ENCODE assay signal across 9 mouse cellular contexts in genomic region chr3:89316833-89317232, GRCm38 (mm10). TPM values are rescaled to one million over a fixed set of nuclear protein-coding genes. Genes with fewer than 3 reads are reported as not detected.
A peak's percentile ranks its signal among the peaks of the same experiment; 100 is the strongest.
DNase-seq lines count a peak whose midpoint lies in the region; ATAC-seq and TF ChIP-seq lines count a peak whose summit lies in the region.
"Had no signal": no experiment of that assay in that cellular context is flagged by ENCODE, and none has a peak within 500 bp of the region (broad histone marks: within the 10 kb centered on the region; RNA-seq: fewer than 3 reads in every experiment).

No protein-coding gene starts in this region.

- H3K4me2 ChIP-seq in forebrain, postnatal 0 days (ENCODE audit: low read depth), result peak overlapping the region; percentile 40

- TF ChIP-seq RAD21 in MEL (IDR thresholded peaks at IDR 0.05; ENCODE audit: low read depth, low read length), result peak; percentile 98

- no peak overlapping the region for H3K9ac ChIP-seq in MEL (ENCODE audit: control insufficient read depth, low read depth, low read length, poor library complexity, severe bottlenecking)
- H3K9ac ChIP-seq in forebrain, postnatal 0 days, result no peak overlapping the region

- intact Hi-C loops in heart, postnatal 36 days (cut with DNase I), result loop anchor here (1.0 kb wide), 3 partner anchors 20 to 169 kb away; no protein-coding TSS in a partner anchor

- H3K79me2 ChIP-seq in MEL (ENCODE audit: control insufficient read depth, insufficient read depth, low read length, poor library complexity), result no peaks in the 10 kb centered on the region

- H3K9me3 ChIP-seq in MEL (replicated peaks; ENCODE audit: insufficient read depth, low read length), result no peaks in the 10 kb centered on the region
- H3K9me3 ChIP-seq in forebrain, postnatal 0 days (ENCODE audit: low read length), result no peaks in the 10 kb centered on the region

- peaks cover 24 to 25% of the 10 kb centered on the region in 2 experiments for H3K27me3 ChIP-seq in MEL (ENCODE audit: control insufficient read depth in 1 of 2, insufficient read depth in 2 of 2, low read length in 2 of 2)
- H3K27me3 ChIP-seq in forebrain, postnatal 0 days (ENCODE audit: insufficient read depth, low read length), result no peaks in the 10 kb centered on the region

- no peak for TF ChIP-seq EP300 in MEL (IDR thresholded peaks at IDR 0.05; ENCODE audit: low read depth in 1 of 2, low read length in 2 of 2)

- WGBS in forebrain, postnatal 0 days, result 0% methylated on average over 4 of the region's 4 CpGs
- 1% methylated on average over 4 of the region's 4 CpGs for WGBS in lung, adult 2 months
- WGBS in olfactory bulb, adult 2 months, result 0% methylated on average over 4 of the region's 4 CpGs

- H3K4me1 ChIP-seq in MEL (ENCODE audit: control insufficient read depth in 1 of 2, insufficient read depth in 2 of 2, low read length in 2 of 2), result peaks cover 0 to 1% of the 10 kb centered on the region in 2 experiments; a peak in 2 of 4 replicates
- peaks cover 13% of the 10 kb centered on the region for H3K4me1 ChIP-seq in forebrain, postnatal 0 days (ENCODE audit: insufficient read depth)
- H3K4me1 ChIP-seq in lung, adult 2 months (ENCODE audit: control insufficient read depth, insufficient read depth, low read length), result peaks cover 22% of the 10 kb centered on the region
- peaks cover 65% of the 10 kb centered on the region for H3K4me1 ChIP-seq in olfactory bulb, adult 2 months (ENCODE audit: control insufficient read depth, insufficient read depth, low read length)

- H3K4me3 ChIP-seq in MEL (ENCODE audit: control insufficient read depth in 1 of 2, insufficient read depth in 1 of 2, low read depth in 2 of 2, low read length in 2 of 2), result no peak overlapping the region
- H3K4me3 ChIP-seq in forebrain, postnatal 0 days (ENCODE audit: low read depth, low read length), result no peak overlapping the region
- H3K4me3 ChIP-seq in lung, adult 2 months (replicated peaks; ENCODE audit: extremely low read depth, low read depth, low read length), result no peak overlapping the region
- 0 out of 2 replicates have a peak overlapping the region, but pooled peaks have one; percentile 12 for H3K4me3 ChIP-seq in olfactory bulb, adult 2 months (ENCODE audit: insufficient read depth, low read depth, low read length)

- H3K36me3 ChIP-seq in MEL (ENCODE audit: control insufficient read depth in 1 of 2, insufficient read depth in 2 of 2, low read length in 2 of 2), result no peaks in the 10 kb centered on the region
- H3K36me3 ChIP-seq in forebrain, postnatal 0 days (ENCODE audit: insufficient read depth), result peaks cover 22% of the 10 kb centered on the region

- no peak overlapping the region for H3K27ac ChIP-seq in MEL (ENCODE audit: control insufficient read depth, low read depth, low read length)
- peak overlapping the region; percentile 62 for H3K27ac ChIP-seq in forebrain, postnatal 0 days (ENCODE audit: low read depth, low read length)
- peak overlapping the region; percentile 63 for H3K27ac ChIP-seq in olfactory bulb, adult 2 months (ENCODE audit: insufficient read depth, low read depth, low read length)
- H3K27ac ChIP-seq: macrophage had no signal

- ATAC-seq in forebrain, postnatal 0 days, result peak; percentile 40

- TF ChIP-seq POLR2A in MEL (IDR thresholded peaks at IDR 0.05; ENCODE audit: control insufficient read depth in 1 of 2, insufficient read depth in 1 of 2, low read depth in 1 of 2, low read length in 2 of 2, poor library complexity in 1 of 2), result no peak
- TF ChIP-seq POLR2A in lung, adult 2 months (IDR thresholded peaks at IDR 0.05; ENCODE audit: borderline replicate concordance, extremely low read depth, low read depth, low read length), result no peak
- no peak for TF ChIP-seq POLR2A in olfactory bulb, adult 2 months (IDR thresholded peaks at IDR 0.05; ENCODE audit: insufficient read depth, low read depth, low read length)

- DNase-seq in MEL (ENCODE audit: low read depth, low spot score), result peak; percentile 88
- peak; percentile 88 to 92 for DNase-seq in cerebellum, adult 18-20 months
- peak; percentile 90 for DNase-seq in forebrain, postnatal 0 days
- peak; percentile 85 to 88 for DNase-seq in heart, postnatal 36 days
- peak; percentile 91 for DNase-seq in layer of hippocampus, adult 11-12 months (ENCODE audit: low spot score)
- peak; percentile 81 for DNase-seq in lung, adult 2 months
- peak; percentile 82 for DNase-seq in testis, postnatal 14 days (ENCODE audit: low spot score)

- TF ChIP-seq CTCF in MEL (IDR thresholded peaks at IDR 0.05 in 2 of 3, conservative IDR thresholded peaks at IDR 0.05 in 1 of 3; ENCODE audit: control insufficient read depth in 1 of 3, insufficient read depth in 1 of 3, low read depth in 2 of 3, low read length in 3 of 3, poor library complexity in 1 of 3, severe bottlenecking in 1 of 3), result peak; percentile 97 to 99 (median 98); a peak in 5 of 6 replicates
- peak; percentile 97 for TF ChIP-seq CTCF in forebrain, postnatal 0 days (IDR thresholded peaks at IDR 0.05; ENCODE audit: low read depth)
- TF ChIP-seq CTCF in lung, adult 2 months (IDR thresholded peaks at IDR 0.05; ENCODE audit: insufficient read depth, low read length), result peak; percentile 96
- peak; percentile 77 for TF ChIP-seq CTCF in olfactory bulb, adult 2 months (IDR thresholded peaks at IDR 0.05; ENCODE audit: insufficient read depth, low read depth, low read length)

TF ChIP-seq in MEL, 35 proteins besides CTCF, POLR2A, EP300 and RAD21 (continues in another document):
- no peak for TF ChIP-seq E2F4 (IDR thresholded peaks at IDR 0.05; ENCODE audit: borderline replicate concordance, low read depth, low read length)
- TF ChIP-seq ZC3H11A (IDR thresholded peaks at IDR 0.05; ENCODE audit: low read depth, low read length), result peak; percentile 94
- peak; percentile 34; the same call in 1 of the 2 replicates for TF ChIP-seq ELF1 (IDR thresholded peaks at IDR 0.05; ENCODE audit: low read depth, low read length)
- peak; percentile 52; the same call in 1 of the 2 replicates for TF ChIP-seq MAZ (IDR thresholded peaks at IDR 0.05; ENCODE audit: low read depth, low read length)
- TF ChIP-seq MEF2A (IDR thresholded peaks at IDR 0.05; ENCODE audit: extremely low read depth, insufficient replicate concordance, low read depth, low read length, poor library complexity, severe bottlenecking), result no peak
- TF ChIP-seq JUND (IDR thresholded peaks at IDR 0.05; ENCODE audit: low read depth, low read length), result peak; percentile 46; the same call in 1 of the 2 replicates
- TF ChIP-seq SMC3 (IDR thresholded peaks at IDR 0.05; ENCODE audit: low read depth, low read length), result peak; percentile 97
- TF ChIP-seq SIN3A (IDR thresholded peaks at IDR 0.05; ENCODE audit: low read length), result peak; percentile 56; the same call in 1 of the 2 replicates

RNA-seq across cellular contexts. Expression of gene Efna3, which starts 5.9 kb away (rescaled TPM):
- total RNA-seq in MEL (2012; rRNA removed), result 0.54 and 0.78 TPM in 2 replicates
- 1 to 10 TPM in 1 of 2 experiments, not detected in 1; 1.2 TPM for polyA plus RNA-seq in MEL (2012; ENCODE audit: insufficient read depth in 1 of 2, insufficient read length in 2 of 2, low read depth in 1 of 2, low replicate concordance in 2 of 2, missing spikeins in 1 of 2)
- total RNA-seq in forebrain, postnatal 0 days (2014; rRNA removed), result 76.7 and 80.7 TPM in 2 replicates
- 68.9 and 73.8 TPM in 2 replicates for polyA plus RNA-seq in forebrain, postnatal 0 days (2015; fragmentation: Nextera tagmentation; extraction: Ambion mirVana)
- total RNA-seq in heart, postnatal 36 days (2021), result not detected
- 4.1 and 20.3 TPM in 2 replicates for polyA plus RNA-seq in lung, adult 2 months (2012; rRNA removed)
- not detected in 2 replicates for polyA plus RNA-seq in olfactory bulb, adult 2 months (2012; ENCODE audit: insufficient read depth, insufficient read length, low replicate concordance, missing spikeins)
- polyA plus RNA-seq: macrophage had no signal

RNA-seq across cellular contexts. Expression of gene Efna4, which starts 21.0 kb away (rescaled TPM):
- 1.4 and 1.9 TPM in 2 replicates for total RNA-seq in MEL (2012; rRNA removed)
- 1 to 10 TPM in 1 of 2 experiments, not detected in 1; 4.5 TPM for polyA plus RNA-seq in MEL (2012; ENCODE audit: insufficient read depth in 1 of 2, insufficient read length in 2 of 2, low read depth in 1 of 2, low replicate concordance in 2 of 2, missing spikeins in 1 of 2)
- 8.4 and 11.1 TPM in 2 replicates for total RNA-seq in forebrain, postnatal 0 days (2014; rRNA removed)
- polyA plus RNA-seq in forebrain, postnatal 0 days (2015; fragmentation: Nextera tagmentation; extraction: Ambion mirVana), result 7.8 and 8.1 TPM in 2 replicates
- total RNA-seq in heart, postnatal 36 days (2021), result under 1 TPM; 0.19 to 0.22 TPM
- 7.3 and 9.3 TPM in 2 replicates for polyA plus RNA-seq in lung, adult 2 months (2012; rRNA removed)
- not detected in 2 replicates for polyA plus RNA-seq in olfactory bulb, adult 2 months (2012; ENCODE audit: insufficient read depth, insufficient read length, low replicate concordance, missing spikeins)
- polyA plus RNA-seq: macrophage had no signal

RNA-seq across cellular contexts. Expression of gene Adam15, which starts 33.0 kb away (rescaled TPM):
- total RNA-seq in MEL (2012; rRNA removed), result 15.3 and 16.9 TPM in 2 replicates
- 10 to 100 TPM in 1 of 2 experiments, not detected in 1; 43.2 TPM for polyA plus RNA-seq in MEL (2012; ENCODE audit: insufficient read depth in 1 of 2, insufficient read length in 2 of 2, low read depth in 1 of 2, low replicate concordance in 2 of 2, missing spikeins in 1 of 2)
- total RNA-seq in forebrain, postnatal 0 days (2014; rRNA removed), result 47.9 and 53.3 TPM in 2 replicates
- 50.1 and 56.4 TPM in 2 replicates for polyA plus RNA-seq in forebrain, postnatal 0 days (2015; fragmentation: Nextera tagmentation; extraction: Ambion mirVana)
- total RNA-seq in heart, postnatal 36 days (2021), result 10 to 100 TPM; 56.5 to 62.6 TPM
- 190 and 225 TPM in 2 replicates for polyA plus RNA-seq in lung, adult 2 months (2012; rRNA removed)
- polyA plus RNA-seq in olfactory bulb, adult 2 months (2012; ENCODE audit: insufficient read depth, insufficient read length, low replicate concordance, missing spikeins), result not detected in 2 replicates

RNA-seq across cellular contexts. Expression of gene Efna1, which starts 35.9 kb away (rescaled TPM):
- not detected in 2 replicates for total RNA-seq in MEL (2012; rRNA removed)
- polyA plus RNA-seq in MEL (2012; ENCODE audit: insufficient read depth in 1 of 2, insufficient read length in 2 of 2, low read depth in 1 of 2, low replicate concordance in 2 of 2, missing spikeins in 1 of 2), result not detected
- total RNA-seq in forebrain, postnatal 0 days (2014; rRNA removed), result 5.5 and 8.4 TPM in 2 replicates
- polyA plus RNA-seq in forebrain, postnatal 0 days (2015; fragmentation: Nextera tagmentation; extraction: Ambion mirVana), result 10.8 and 11.1 TPM in 2 replicates
- total RNA-seq in heart, postnatal 36 days (2021), result 10 to 100 TPM; 28.3 to 42.6 TPM
- 132 and 134 TPM in 2 replicates for polyA plus RNA-seq in lung, adult 2 months (2012; rRNA removed)
- polyA plus RNA-seq in olfactory bulb, adult 2 months (2012; ENCODE audit: insufficient read depth, insufficient read length, low replicate concordance, missing spikeins), result not detected in 2 replicates

RNA-seq across cellular contexts. Expression of gene Dcst2, which starts 44.9 kb away (rescaled TPM):
- not detected in 2 replicates for total RNA-seq in MEL (2012; rRNA removed)
- under 1 TPM in 1 of 2 experiments, not detected in 1; 0.06 TPM for polyA plus RNA-seq in MEL (2012; ENCODE audit: insufficient read depth in 1 of 2, insufficient read length in 2 of 2, low read depth in 1 of 2, low replicate concordance in 2 of 2, missing spikeins in 1 of 2)
- total RNA-seq in forebrain, postnatal 0 days (2014; rRNA removed), result 0.19 and 0.46 TPM in 2 replicates
- polyA plus RNA-seq in forebrain, postnatal 0 days (2015; fragmentation: Nextera tagmentation; extraction: Ambion mirVana), result 0.43 and 0.56 TPM in 2 replicates
- total RNA-seq in heart, postnatal 36 days (2021), result not detected
- 0.28 and 0.31 TPM in 2 replicates for polyA plus RNA-seq in lung, adult 2 months (2012; rRNA removed)
- not detected in 2 replicates for polyA plus RNA-seq in olfactory bulb, adult 2 months (2012; ENCODE audit: insufficient read depth, insufficient read length, low replicate concordance, missing spikeins)
- polyA plus RNA-seq: macrophage had no signal
